Mouse (Mus musculus) midbrain, embryonic 10.5 days (tissue): ENCODE data around the gene Tmem255a. TPM values are rescaled to one million over a fixed set of nuclear protein-coding genes. Genes with fewer than 3 reads are reported as not detected.

Experiments used
- DNase-seq: peaks from one replicate; pipeline ENCODE4 v3.0.0-alpha.2; 2017; ENCODE audit warnings: low spot score
- H3K27ac ChIP-seq: fragments of 300-500 bp; sonication (generic); replicated peaks from 2 replicates; pipeline ENCODE4 v1.5.1; 2016; ENCODE audit warnings: mild to moderate bottlenecking
- H3K27me3 ChIP-seq: fragments of 300-500 bp; sonication (generic); 2 replicates; pipeline ENCODE4 v1.6.1; 2016; ENCODE audit warnings: low read depth, mild to moderate bottlenecking; ENCODE audit not compliant: poor library complexity, severe bottlenecking
- H3K36me3 ChIP-seq: fragments of 300-500 bp; sonication (generic); 2 replicates; pipeline ENCODE4 v1.6.1; 2016; ENCODE audit warnings: mild to moderate bottlenecking, moderate library complexity
- H3K4me1 ChIP-seq: fragments of 300-500 bp; sonication (generic); 2 replicates; pipeline ENCODE4 v1.6.1; 2016
- H3K4me3 ChIP-seq: fragments of 300-500 bp; sonication (generic); 2 replicates; pipeline ENCODE4 v1.5.1; 2016; ENCODE audit warnings: mild to moderate bottlenecking, moderate library complexity
- H3K9me3 ChIP-seq: fragments of 300-500 bp; sonication (generic); replicated peaks from 2 replicates; pipeline ENCODE4 v1.6.1; 2016; ENCODE audit warnings: mild to moderate bottlenecking
- WGBS: fragments of 180-500 bp; shearing (Covaris S2); methylation state at CpG from one replicate; pipeline ENCODE4 v1.1.7; 2016; 5-methylcytosine and 5-hydroxymethylcytosine counted together
- polyA plus RNA-seq: library from polyadenylated mRNA; unstranded; fragments of >200 nt; fragmentation: Nextera tagmentation; extraction: Ambion mirVana; gene quantifications from 2 replicates; pipeline ENCODE4 v1.2.1, GENCODE M21; 2016

The Tmem255a gene
- 11.2 and 11.9 TPM in 2 replicates for polyA plus RNA-seq

GRCm38 (mm10) chrX:38251851-38252571, at the start of gene Tmem255a:
Gene Tmem255a (minus strand): TSS chrX:38252439.
- DNase-seq = peak; percentile 52
- Histone ChIP-seq H3K4me1 (peaks cover 23% of the 10 kb centered on the region), H3K4me3 (peak within 1 kb of the TSS; percentile 54), H3K36me3 (no peaks in the 10 kb centered on the region), H3K27ac (no peak within 1 kb of the TSS), H3K27me3 (peaks cover 39% of the 10 kb centered on the region), H3K9me3 (no peaks in the 10 kb centered on the region)
- 21% methylated on average over 23 of the region's 27 CpGs for WGBS

- Histone ChIP-seq H3K4me3 (no peak overlapping the region), H3K27me3 (no peaks in the 10 kb centered on the region), H3K9me3 (no peaks in the 10 kb centered on the region), H3K36me3 (no peaks in the 10 kb centered on the region), H3K4me1 (no peaks in the 10 kb centered on the region), H3K27ac (no peak overlapping the region)
- 33% methylated on average over 2 of the region's 2 CpGs for WGBS
- no peak for DNase-seq
These were observed 7.4 kb upstream of the Tmem255a start for GRCm38 (mm10) chrX:38259610-38260009.

- H3K4me3 ChIP-seq = peak overlapping the region; percentile 54
- no peak overlapping the region for H3K27ac ChIP-seq
- H3K4me1 ChIP-seq = peaks cover 26% of the 10 kb centered on the region
- WGBS = 19% methylated on average over 18 of the region's 18 CpGs
- H3K9me3 ChIP-seq = no peaks in the 10 kb centered on the region
- DNase-seq = peak; percentile 36
- H3K27me3 ChIP-seq = peaks cover 39% of the 10 kb centered on the region
- no peaks in the 10 kb centered on the region for H3K36me3 ChIP-seq
These were observed 1.8 kb downstream of the Tmem255a start for GRCm38 (mm10) chrX:38250352-38250950.

- peak; percentile 63 for DNase-seq
- peak overlapping the region; percentile 54; the same call in 1 of the 2 replicates for H3K4me3 ChIP-seq
- no peak overlapping the region for H3K27ac ChIP-seq
- H3K4me1 ChIP-seq = peaks cover 26% of the 10 kb centered on the region
- WGBS = 15% methylated on average over 16 of the region's 16 CpGs
- peaks cover 39% of the 10 kb centered on the region for H3K27me3 ChIP-seq
- H3K9me3 ChIP-seq = no peaks in the 10 kb centered on the region
- no peaks in the 10 kb centered on the region for H3K36me3 ChIP-seq
These were observed 2.4 kb downstream of the Tmem255a start for GRCm38 (mm10) chrX:38249640-38250351.

- no peaks in the 10 kb centered on the region for H3K36me3 ChIP-seq
These were observed 4.6 kb downstream of the Tmem255a start for GRCm38 (mm10) chrX:38247601-38248000.

GRCm38 (mm10) chrX:38247108-38247507, 5.1 kb downstream of the Tmem255a start:
- H3K9me3 ChIP-seq = no peaks in the 10 kb centered on the region
- H3K4me3 ChIP-seq = no peak overlapping the region
- H3K4me1 ChIP-seq = peaks cover 27% of the 10 kb centered on the region
- H3K27me3 ChIP-seq = peaks cover 22% of the 10 kb centered on the region
- no peak for DNase-seq
- no peak overlapping the region for H3K27ac ChIP-seq
- no peaks in the 10 kb centered on the region for H3K36me3 ChIP-seq
- WGBS = 32% methylated on average over 6 of the region's 6 CpGs

More at GRCm38 (mm10) chrX:38247601-38248000, 4.6 kb downstream of the Tmem255a start:
- Histone ChIP-seq H3K27me3 (peaks cover 27% of the 10 kb centered on the region), H3K4me3 (no peak overlapping the region), H3K4me1 (peaks cover 31% of the 10 kb centered on the region), H3K9me3 (no peaks in the 10 kb centered on the region), H3K27ac (no peak overlapping the region)
- DNase-seq = no peak
- 22% methylated on average over 5 of the region's 5 CpGs for WGBS

- DNase-seq = peak; percentile 29
- Histone ChIP-seq H3K9me3 (no peaks in the 10 kb centered on the region), H3K27ac (no peak overlapping the region), H3K27me3 (no peaks in the 10 kb centered on the region), H3K36me3 (no peaks in the 10 kb centered on the region), H3K4me1 (no peaks in the 10 kb centered on the region; the same call in 1 of the 2 replicates), H3K4me3 (no peak overlapping the region)
- 32% methylated on average over 2 of the region's 2 CpGs for WGBS
These were observed 14.5 kb downstream of the Tmem255a start for GRCm38 (mm10) chrX:38237731-38238130.

- Histone ChIP-seq H3K27ac (no peak overlapping the region), H3K36me3 (no peaks in the 10 kb centered on the region), H3K9me3 (no peaks in the 10 kb centered on the region), H3K4me1 (no peaks in the 10 kb centered on the region; the same call in 1 of the 2 replicates), H3K27me3 (no peaks in the 10 kb centered on the region), H3K4me3 (no peak overlapping the region)
- 86% methylated on average over 1 of the region's 1 CpGs for whole genome bisulfite sequencing
- DNase-seq = no peak
These were observed 22.4 kb downstream of the Tmem255a start for GRCm38 (mm10) chrX:38229888-38230287.

- H3K4me1 ChIP-seq = no peaks in the 10 kb centered on the region
- no peak overlapping the region for H3K27ac ChIP-seq
- no peak for DNase-seq
- H3K27me3 ChIP-seq = no peaks in the 10 kb centered on the region
- no peak overlapping the region for H3K4me3 ChIP-seq
- 82% methylated on average over 2 of the region's 2 CpGs for WGBS
- no peaks in the 10 kb centered on the region for H3K9me3 ChIP-seq
- no peaks in the 10 kb centered on the region for H3K36me3 ChIP-seq
These were observed 29.5 kb downstream of the Tmem255a start for GRCm38 (mm10) chrX:38222757-38223156.

GRCm38 (mm10) chrX:38217676-38217991, 34.6 kb downstream of the Tmem255a start:
- H3K27ac ChIP-seq = no peak overlapping the region
- no peaks in the 10 kb centered on the region for H3K36me3 ChIP-seq
- no peaks in the 10 kb centered on the region for H3K27me3 ChIP-seq
- H3K9me3 ChIP-seq = no peaks in the 10 kb centered on the region
- WGBS = 93% methylated on average over 2 of the region's 2 CpGs
- H3K4me1 ChIP-seq = no peaks in the 10 kb centered on the region
- no peak for DNase-seq
- no peak overlapping the region for H3K4me3 ChIP-seq

- Histone ChIP-seq H3K36me3 (no peaks in the 10 kb centered on the region), H3K27me3 (no peaks in the 10 kb centered on the region), H3K4me1 (no peaks in the 10 kb centered on the region), H3K4me3 (no peak overlapping the region), H3K27ac (no peak overlapping the region), H3K9me3 (no peaks in the 10 kb centered on the region)
- 90% methylated on average over 7 of the region's 9 CpGs for WGBS
- no peak for DNase-seq
These were observed 35.1 kb downstream of the Tmem255a start for GRCm38 (mm10) chrX:38216986-38217675.

- no peaks in the 10 kb centered on the region for H3K27me3 ChIP-seq
- no peak for DNase-seq
- no peaks in the 10 kb centered on the region for H3K36me3 ChIP-seq
- H3K4me1 ChIP-seq = no peaks in the 10 kb centered on the region
- H3K27ac ChIP-seq = no peak overlapping the region
- 83% methylated on average over 1 of the region's 1 CpGs for WGBS
- no peak overlapping the region for H3K4me3 ChIP-seq
- H3K9me3 ChIP-seq = no peaks in the 10 kb centered on the region
These were observed 44.8 kb downstream of the Tmem255a start for GRCm38 (mm10) chrX:38207392-38207791.
